Mouse (Mus musculus): ENCODE measurements at regions not wholly inside any gene's neighbourhood (a gene's known extent, or its start where the extent isn't known, plus 50 kb on each side); places are given as distances from the start of the nearest gene placed in this dataset.

- DNase-seq (ENCODE audit: extremely low spot score, low read depth, low spot score), result no peak
Measured at GRCm38 (mm10) chr2:39835370-39835769, 609.1 kb upstream of the Ppp6c start.

GRCm38 (mm10) chr2:39823851-39824250 lies 597.6 kb upstream of the Ppp6c start:
- no peak for DNase-seq (ENCODE audit: extremely low spot score, low read depth, low spot score)

- DNase-seq (ENCODE audit: extremely low spot score, low read depth, low spot score), result peak; percentile 2
Measured at GRCm38 (mm10) chr2:39806681-39807080, 580.4 kb upstream of the Ppp6c start.
